Mouse (Mus musculus) heart, postnatal 0 days (tissue): ENCODE measurements around the gene Wwox. TPM values are rescaled to one million over a fixed set of nuclear protein-coding genes. Genes with fewer than 3 reads are reported as not detected.

ENCODE experiments used
- ATAC-seq: fragments of 200-750 bp; cut with Nextera tagmentation; 2 replicates; pipeline ENCODE4 v1.8.0; 2017; ENCODE audit warnings: low read depth, moderate number of reproducible peaks, moderate library complexity; ENCODE audit not compliant: insufficient read depth
- DNase-seq: peaks from one replicate; pipeline ENCODE4 v3.0.0-alpha.2; 2016; ENCODE audit warnings: low spot score
- H3K27ac ChIP-seq: fragments of 300-500 bp; sonication (generic); 2 replicates; pipeline ENCODE4 v1.5.1; 2014; ENCODE audit warnings: low read depth, mild to moderate bottlenecking
- H3K27me3 ChIP-seq: fragments of 300-500 bp; sonication (generic); 2 replicates; pipeline ENCODE4 v1.6.1; 2014; ENCODE audit warnings: low read length, mixed read lengths; ENCODE audit not compliant: control insufficient read depth, insufficient read depth
- H3K36me3 ChIP-seq: fragments of 300-500 bp; sonication (generic); replicated peaks from 2 replicates; pipeline ENCODE4 v1.6.1; 2014; ENCODE audit warnings: low read length, mixed read lengths; ENCODE audit not compliant: control insufficient read depth, insufficient read depth
- H3K4me1 ChIP-seq: fragments of 300-500 bp; sonication (generic); 2 replicates; pipeline ENCODE4 v1.6.1; 2014; ENCODE audit warnings: antibody characterized with exemption; ENCODE audit not compliant: control insufficient read depth, insufficient read depth
- H3K4me2 ChIP-seq: fragments of 300-500 bp; sonication (generic); 2 replicates; pipeline ENCODE4 v1.6.1; 2014; ENCODE audit warnings: low read depth, mild to moderate bottlenecking, low read length, moderate library complexity
- H3K4me3 ChIP-seq: fragments of 300-500 bp; sonication (generic); 2 replicates; pipeline ENCODE4 v1.5.1; 2014; ENCODE audit warnings: low read depth, low read length
- H3K9ac ChIP-seq: fragments of 300-500 bp; sonication (generic); replicated peaks from 2 replicates; pipeline ENCODE4 v1.6.1; 2014; ENCODE audit warnings: low read depth, low read length, mixed read lengths
- H3K9me3 ChIP-seq: fragments of 300-500 bp; sonication (generic); replicated peaks from 2 replicates; pipeline ENCODE4 v1.6.1; 2016; ENCODE audit warnings: low read length; ENCODE audit not compliant: control insufficient read depth
- CTCF ChIP-seq: IDR thresholded peaks from 2 replicates; pipeline ENCODE4 v1.5.1; 2016; ENCODE audit warnings: antibody characterized with exemption, control low read depth, low read depth
- EP300 ChIP-seq: IDR thresholded peaks from 2 replicates; pipeline ENCODE4 v1.6.1; 2016; ENCODE audit warnings: antibody characterized with exemption, low read depth
- WGBS: fragments of 180-500 bp; shearing (Covaris S2); extraction: QIAGEN DNeasy Blood & Tissue Kit; methylation state at CpG from one replicate; pipeline ENCODE4 v1.1.7; 2014; 5-methylcytosine and 5-hydroxymethylcytosine counted together
- polyA plus RNA-seq: library from polyadenylated mRNA; unstranded; fragments of >200 nt; fragmentation: Nextera tagmentation; extraction: Ambion mirVana; gene quantifications from 2 replicates; pipeline ENCODE4 v1.2.1, GENCODE M21; 2015
- total RNA-seq: library from RNA; depleted of rRNA; stranded (reverse); fragments of >200 nt; gene quantifications from 2 replicates; pipeline ENCODE4 v1.2.3, GENCODE M21; 2014; ENCODE audit warnings: low replicate concordance

The Wwox gene
- total and polyA plus RNA-seq, 2 experiments from 2014 or later: 7.5 to 9.6 TPM

GRCm38 (mm10) chr8:114548360-114548759, 108.9 kb downstream of the Wwox start:
- Histone ChIP-seq H3K4me2 (no peak overlapping the region), H3K27ac (no peak overlapping the region)
- 72% methylated on average over 8 of the region's 8 CpGs for WGBS

DNA sequence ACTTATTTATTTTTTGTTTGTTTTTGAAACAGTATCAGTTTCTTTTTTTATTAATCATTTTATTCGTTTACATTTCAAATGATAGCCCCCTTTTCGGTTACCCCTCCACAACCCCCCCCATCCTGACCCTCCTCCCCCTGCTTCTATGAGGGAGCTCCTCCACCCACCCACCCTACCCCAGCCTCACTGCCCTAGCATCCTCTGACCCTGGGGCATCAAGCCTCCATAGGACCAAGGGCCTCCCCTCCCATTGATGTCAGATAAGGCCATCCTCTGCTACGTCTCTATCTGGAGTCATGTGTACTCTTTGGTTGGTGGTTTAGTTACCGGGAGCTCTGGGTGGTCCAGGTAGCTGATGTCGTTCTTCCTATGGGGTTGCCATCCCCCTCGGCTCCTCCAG, 109.4 kb downstream of the Wwox start:
- Histone ChIP-seq H3K9ac (no peak overlapping the region), H3K4me1 (no peaks in the 10 kb centered on the region; the same call in 1 of the 2 replicates), H3K27me3 (no peaks in the 10 kb centered on the region), H3K4me3 (no peak overlapping the region), H3K4me2 (no peak overlapping the region), H3K36me3 (no peaks in the 10 kb centered on the region), H3K27ac (no peak overlapping the region), H3K9me3 (no peaks in the 10 kb centered on the region)
- ATAC-seq (no peak), DNase-seq (no peak)
- WGBS: 80% methylated on average over 6 of the region's 6 CpGs
- no peak for TF ChIP-seq CTCF
- TF ChIP-seq EP300: no peak

More at GRCm38 (mm10) chr8:114548360-114548759, 108.9 kb downstream of the Wwox start:
- Histone ChIP-seq H3K27me3 (no peaks in the 10 kb centered on the region), H3K36me3 (no peaks in the 10 kb centered on the region), H3K4me1 (no peaks in the 10 kb centered on the region; the same call in 1 of the 2 replicates), H3K9ac (no peak overlapping the region), H3K4me3 (no peak overlapping the region), H3K9me3 (no peaks in the 10 kb centered on the region)
- ATAC-seq (no peak), DNase-seq (no peak)
- no peak for TF ChIP-seq EP300
- TF ChIP-seq CTCF: no peak

DNA sequence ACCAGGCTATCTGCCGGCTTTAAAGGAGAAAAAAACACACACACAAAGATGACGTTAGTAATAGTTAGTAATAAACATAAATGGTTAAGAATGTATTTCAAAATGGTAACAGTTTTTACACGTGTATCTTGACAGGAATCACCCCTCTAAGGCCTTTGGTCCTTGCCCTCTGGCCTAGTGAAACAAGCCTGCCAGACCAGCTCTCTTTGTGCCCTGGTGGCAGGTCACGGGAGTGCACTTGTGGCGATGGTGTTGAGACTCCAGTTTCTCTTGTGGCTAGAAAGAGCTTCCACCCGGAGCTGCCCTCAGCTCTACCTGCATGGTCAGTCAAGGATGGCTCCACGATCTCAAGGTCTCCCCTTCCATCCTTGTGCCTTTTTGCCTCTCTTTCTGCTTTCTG, 110.6 kb downstream of the Wwox start:
- ATAC-seq (no peak), DNase-seq (no peak)

GRCm38 (mm10) chr8:114552606-114553005, 113.2 kb downstream of the Wwox start:
- DNase-seq: no peak

More for the DNA sequence above, 110.6 kb downstream of the Wwox start:
- WGBS: 72% methylated on average over 7 of the region's 7 CpGs
- Histone ChIP-seq H3K9ac (no peak overlapping the region), H3K27ac (no peak overlapping the region), H3K4me1 (no peaks in the 10 kb centered on the region; the same call in 1 of the 2 replicates), H3K9me3 (no peaks in the 10 kb centered on the region), H3K27me3 (no peaks in the 10 kb centered on the region), H3K36me3 (no peaks in the 10 kb centered on the region), H3K4me3 (no peak overlapping the region), H3K4me2 (no peak overlapping the region)
- peak; percentile 16; the same call in 1 of the 2 replicates for TF ChIP-seq CTCF
- no peak for TF ChIP-seq EP300

DNA sequence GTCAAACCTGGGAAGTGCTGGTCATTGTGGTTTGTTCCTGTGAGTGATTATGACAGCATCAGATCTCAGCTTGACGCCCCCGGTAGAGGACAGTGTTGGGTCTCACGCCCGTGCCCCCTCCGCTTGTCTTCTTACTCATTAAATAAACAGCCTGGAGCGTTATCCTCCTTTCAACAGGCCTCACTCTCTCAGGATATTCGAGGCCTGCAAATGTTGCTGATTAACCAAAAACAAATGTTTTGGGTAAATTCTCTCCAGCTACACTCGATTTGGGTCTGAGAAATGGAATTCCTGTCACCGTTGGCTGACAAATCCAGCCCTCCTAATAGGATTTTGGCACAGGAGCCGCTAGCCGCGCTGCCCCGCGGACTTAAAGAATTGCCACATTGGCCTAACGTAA, 115.5 kb downstream of the Wwox start:
- Histone ChIP-seq H3K4me3 (no peak overlapping the region), H3K9me3 (no peaks in the 10 kb centered on the region), H3K27ac (no peak overlapping the region), H3K4me1 (no peaks in the 10 kb centered on the region; the same call in 1 of the 2 replicates), H3K36me3 (no peaks in the 10 kb centered on the region), H3K9ac (no peak overlapping the region), H3K4me2 (no peak overlapping the region), H3K27me3 (no peaks in the 10 kb centered on the region)
- TF ChIP-seq CTCF: no peak
- TF ChIP-seq EP300: no peak
- ATAC-seq (no peak), DNase-seq (no peak)
- 76% methylated on average over 15 of the region's 15 CpGs for WGBS

More at GRCm38 (mm10) chr8:114552606-114553005, 113.2 kb downstream of the Wwox start:
- H3K9me3 ChIP-seq: no peaks in the 10 kb centered on the region
- no peaks in the 10 kb centered on the region; the same call in 1 of the 2 replicates for H3K4me1 ChIP-seq
- H3K4me2 ChIP-seq: no peak overlapping the region
- H3K4me3 ChIP-seq: no peak overlapping the region
- H3K36me3 ChIP-seq: no peaks in the 10 kb centered on the region
- H3K27me3 ChIP-seq: no peaks in the 10 kb centered on the region
- no peak for ATAC-seq
- no peak overlapping the region for H3K27ac ChIP-seq
- no peak for TF ChIP-seq CTCF
- TF ChIP-seq EP300: no peak
- H3K9ac ChIP-seq: no peak overlapping the region
- WGBS: 59% methylated on average over 3 of the region's 3 CpGs

DNA sequence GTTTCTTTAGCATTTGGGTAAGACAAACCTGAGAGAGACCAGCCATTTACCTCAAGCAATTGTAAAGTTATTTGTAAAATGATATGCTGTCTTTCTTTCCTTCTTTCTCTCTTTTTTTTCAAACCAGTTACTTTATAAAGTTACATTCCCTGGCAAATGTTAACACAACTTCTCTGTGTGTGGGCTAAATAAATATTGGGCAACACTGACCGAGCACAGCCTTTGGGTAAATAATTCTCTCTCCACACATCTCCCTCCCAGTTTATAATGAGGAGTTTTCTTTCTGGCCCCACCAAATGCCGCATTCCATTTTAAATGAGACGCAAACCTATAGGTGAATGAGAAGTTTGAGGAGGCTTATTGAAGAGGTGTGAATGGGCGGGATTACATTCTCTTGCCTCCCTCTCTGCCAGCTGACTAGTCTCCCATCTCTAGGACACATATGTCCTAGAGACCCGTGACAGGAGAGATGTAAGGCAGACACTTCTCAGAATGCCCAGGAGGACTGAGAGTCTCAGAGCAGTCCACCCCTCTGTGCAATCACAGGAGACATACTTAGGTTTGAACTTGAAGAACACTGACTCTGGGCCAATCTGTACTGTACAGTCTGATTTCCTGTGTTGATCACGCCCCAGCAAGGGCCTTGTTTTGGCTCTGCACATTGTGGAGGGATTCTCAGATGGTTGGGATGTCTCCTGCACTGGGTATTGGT, 116.2 kb downstream of the Wwox start:
- Histone ChIP-seq H3K9me3 (no peaks in the 10 kb centered on the region), H3K4me3 (no peak overlapping the region), H3K4me2 (no peak overlapping the region), H3K36me3 (no peaks in the 10 kb centered on the region), H3K9ac (no peak overlapping the region), H3K27me3 (no peaks in the 10 kb centered on the region), H3K4me1 (no peaks in the 10 kb centered on the region; the same call in 1 of the 2 replicates), H3K27ac (no peak overlapping the region)
- DNase-seq (no peak), ATAC-seq (no peak)
- TF ChIP-seq CTCF: no peak
- TF ChIP-seq EP300: no peak
- 77% methylated on average over 6 of the region's 6 CpGs for WGBS
